Comparison of ENCODE assay signal across 25 mouse cellular contexts in genomic region chr9:69463046-69463445, GRCm38 (mm10).
"Had no signal": no experiment of that assay in that cellular context is flagged by ENCODE, and none has a peak within 500 bp of the region (broad histone marks: within the 10 kb centered on the region; RNA-seq: fewer than 3 reads in every experiment).

No protein-coding gene starts in this region.

- H3K9ac ChIP-seq: limb, embryonic 12.5 days; liver, embryonic 12.5 days; liver, embryonic 15.5 days; lung, embryonic 15.5 days; midbrain, embryonic 13.5 days; stomach, embryonic 15.5 days had no signal

- H3K27ac ChIP-seq: kidney, postnatal 0 days; layer of hippocampus, adult 2 months; left cerebral cortex, adult 2 months; limb, embryonic 12.5 days; liver, embryonic 12.5 days; liver, embryonic 15.5 days; lung, embryonic 15.5 days; midbrain, embryonic 10.5 days; midbrain, embryonic 13.5 days had no signal

- H3K36me3 ChIP-seq: liver, embryonic 12.5 days; midbrain, embryonic 10.5 days; midbrain, embryonic 13.5 days had no signal

- ATAC-seq: liver, embryonic 12.5 days; midbrain, embryonic 13.5 days; midbrain, embryonic 16.5 days had no signal

- H3K9me3 ChIP-seq: limb, embryonic 12.5 days; liver, embryonic 12.5 days; liver, embryonic 15.5 days; lung, embryonic 15.5 days; midbrain, embryonic 10.5 days; midbrain, embryonic 13.5 days; stomach, embryonic 15.5 days had no signal

- H3K4me3 ChIP-seq: layer of hippocampus, adult 2 months; left cerebral cortex, adult 2 months; limb, embryonic 12.5 days; liver, embryonic 12.5 days; liver, embryonic 15.5 days; lung, embryonic 15.5 days; megakaryocyte, embryonic 14.5 days; midbrain, embryonic 10.5 days; midbrain, embryonic 13.5 days; stomach, embryonic 15.5 days had no signal

- H3K27me3 ChIP-seq: limb, embryonic 12.5 days; liver, embryonic 12.5 days; liver, embryonic 15.5 days; lung, embryonic 15.5 days; stomach, embryonic 15.5 days had no signal

- H3K4me2 ChIP-seq: limb, embryonic 12.5 days; liver, embryonic 12.5 days; liver, embryonic 15.5 days; lung, embryonic 15.5 days; midbrain, embryonic 13.5 days; stomach, embryonic 15.5 days had no signal

- DNase-seq: kidney, adult 2 months; kidney, postnatal 25 days; layer of hippocampus, adult 9-11 months; layer of hippocampus, postnatal 36 days; liver; lung, adult 18-20 months; lung, postnatal 10 days; lung, postnatal 36 days; right cerebral cortex, adult 18-20 months; right cerebral cortex, postnatal 14 days; right cerebral cortex, postnatal 4 days; thymus, adult 18-20 months; thymus, postnatal 36 days had no signal
